Comparison of ENCODE assay signal across 7 mouse cellular contexts in genomic region chr2:164996848-164997720, GRCm38 (mm10). TPM values are rescaled to one million over a fixed set of nuclear protein-coding genes. Genes with fewer than 3 reads are reported as not detected.
A peak's percentile ranks its signal among the peaks of the same experiment; 100 is the strongest.
DNase-seq lines count a peak whose midpoint lies in the region; ATAC-seq and TF ChIP-seq lines count a peak whose summit lies in the region.

No protein-coding gene starts in this region.

- H3K36me3 ChIP-seq in E14TG2a.4 (ENCODE audit: insufficient read depth, low read length) (peaks cover 39% of the 10 kb centered on the region), ES-E14 (ENCODE audit: control insufficient read depth, insufficient read depth, low read length, poor library complexity, severe bottlenecking) (peaks cover 14% of the 10 kb centered on the region)
- peaks cover 33% of the 10 kb centered on the region for H3K36me3 ChIP-seq in heart, embryonic 12.5 days
- peaks cover 34% of the 10 kb centered on the region for H3K36me3 ChIP-seq in liver, embryonic 12.5 days
- H3K36me3 ChIP-seq in stomach, embryonic 15.5 days, result peaks cover 16% of the 10 kb centered on the region

- no peak for ATAC-seq in heart, embryonic 12.5 days (ENCODE audit: insufficient number of reproducible peaks, low FRiP score)
- ATAC-seq in liver, embryonic 12.5 days, result no peak
- no peak for ATAC-seq in stomach, embryonic 15.5 days (ENCODE audit: insufficient read depth, low FRiP score, low read depth)
- ATAC-seq in inflammation-experienced regulatory T-cells, adult 6 months, result no peak

- no peak for DNase-seq in ES-E14 (ENCODE audit: low read depth, low spot score)
- no peak for DNase-seq in left cerebral cortex, adult 18-20 months (ENCODE audit: low spot score in 2 of 2)

- H3K9ac ChIP-seq in ES-E14 (ENCODE audit: insufficient read depth, low read depth, low read length, poor library complexity, severe bottlenecking), result peak overlapping the region; percentile 35
- H3K9ac ChIP-seq in heart, embryonic 12.5 days, result peak overlapping the region; percentile 59
- H3K9ac ChIP-seq in liver, embryonic 12.5 days, result no peak overlapping the region
- H3K9ac ChIP-seq in stomach, embryonic 15.5 days, result no peak overlapping the region

- H3K4me2 ChIP-seq in heart, embryonic 12.5 days, result peak overlapping the region; percentile 80
- H3K4me2 ChIP-seq in liver, embryonic 12.5 days, result peak overlapping the region; percentile 59
- peak overlapping the region; percentile 71 for H3K4me2 ChIP-seq in stomach, embryonic 15.5 days

- peaks cover 54% of the 10 kb centered on the region for H3K27me3 ChIP-seq in E14TG2a.4 (ENCODE audit: insufficient read depth, low read length)
- H3K27me3 ChIP-seq in heart, embryonic 12.5 days (replicated peaks), result peaks cover 78% of the 10 kb centered on the region
- peaks cover 65% of the 10 kb centered on the region for H3K27me3 ChIP-seq in liver, embryonic 12.5 days (replicated peaks)
- peaks cover 30% of the 10 kb centered on the region for H3K27me3 ChIP-seq in stomach, embryonic 15.5 days (replicated peaks)

- TF ChIP-seq CTCF in E14TG2a.4 (conservative IDR thresholded peaks at IDR 0.05; ENCODE audit: low read length), result no peak

- H3K27ac ChIP-seq in ES-E14 (ENCODE audit: insufficient read depth, low read depth, low read length, poor library complexity, severe bottlenecking), result no peak overlapping the region
- H3K27ac ChIP-seq in heart, embryonic 12.5 days (ENCODE audit: poor library complexity, severe bottlenecking), result no peak overlapping the region
- H3K27ac ChIP-seq in liver, embryonic 12.5 days, result no peak overlapping the region
- H3K27ac ChIP-seq in stomach, embryonic 15.5 days, result no peak overlapping the region

- 14% methylated on average over 49 of the region's 49 CpGs for WGBS in heart, embryonic 12.5 days
- 12% methylated on average over 49 of the region's 49 CpGs for WGBS in liver, embryonic 12.5 days (ENCODE audit: insufficient replicate concordance)
- 9% methylated on average over 49 of the region's 49 CpGs for WGBS in stomach, embryonic 15.5 days

- in situ Hi-C loops in ES-E14 (cut with MboI; ENCODE audit: low sequenced_read_pairs in 2 of 2, unreplicated experiment in 2 of 2), result no loop called here

- H3K4me1 ChIP-seq in E14TG2a.4 (replicated peaks; ENCODE audit: low read depth, low read length) (peaks cover 40% of the 10 kb centered on the region), ES-E14 (ENCODE audit: control insufficient read depth in 2 of 2, insufficient read depth in 2 of 2, low read length in 2 of 2, poor library complexity in 1 of 2) (peaks cover 0 to 6% of the 10 kb centered on the region in 2 experiments; a peak in 1 of 4 replicates)
- peaks cover 21% of the 10 kb centered on the region for H3K4me1 ChIP-seq in heart, embryonic 12.5 days (replicated peaks)
- peaks cover 18% of the 10 kb centered on the region for H3K4me1 ChIP-seq in liver, embryonic 12.5 days
- peaks cover 21% of the 10 kb centered on the region for H3K4me1 ChIP-seq in stomach, embryonic 15.5 days

- H3K4me3 ChIP-seq in E14TG2a.4 (replicated peaks; ENCODE audit: low read length) (peak overlapping the region; percentile 78), ES-E14 (ENCODE audit: insufficient read depth in 1 of 2, low read depth in 1 of 2, low read length in 2 of 2, poor library complexity in 1 of 2, severe bottlenecking in 1 of 2) (peak overlapping the region; percentile 62 to 63)
- peak overlapping the region; percentile 48 for H3K4me3 ChIP-seq in heart, embryonic 12.5 days
- peak overlapping the region; percentile 32 for H3K4me3 ChIP-seq in liver, embryonic 12.5 days
- H3K4me3 ChIP-seq in stomach, embryonic 15.5 days (replicated peaks), result peak overlapping the region; percentile 33

- no peaks in the 10 kb centered on the region for H3K9me3 ChIP-seq in E14TG2a.4 (ENCODE audit: low read length)
- H3K9me3 ChIP-seq in ES-E14 (ENCODE audit: control insufficient read depth, insufficient read depth, low read depth, low read length), result no peaks in the 10 kb centered on the region
- no peaks in the 10 kb centered on the region for H3K9me3 ChIP-seq in heart, embryonic 12.5 days (replicated peaks)
- no peaks in the 10 kb centered on the region for H3K9me3 ChIP-seq in liver, embryonic 12.5 days (replicated peaks)
- no peaks in the 10 kb centered on the region for H3K9me3 ChIP-seq in stomach, embryonic 15.5 days

TF ChIP-seq in ES-E14, 5 proteins besides CTCF, POLR2A, EP300 and RAD21:
- TF ChIP-seq ZNF384 (IDR thresholded peaks at IDR 0.05; ENCODE audit: low read depth, low read length) (no peak), MAFK (IDR thresholded peaks at IDR 0.05; ENCODE audit: insufficient read depth, low read depth, low read length) (no peak), HCFC1 (IDR thresholded peaks at IDR 0.05; ENCODE audit: borderline replicate concordance, insufficient read depth, low read length) (no peak), ZC3H11A (IDR thresholded peaks at IDR 0.05; ENCODE audit: borderline replicate concordance, low read depth, low read length) (no peak), CHD2 (IDR thresholded peaks at IDR 0.05; ENCODE audit: low read depth, low read length) (no peak)
TF ChIP-seq in ES-E14: peak in this region for 0.

RNA-seq across cellular contexts. Expression of gene Slc12a5, which starts 36.5 kb away (rescaled TPM):
- 1.7 and 2.0 TPM in 2 replicates for total RNA-seq in ES-E14 (2012; rRNA removed)
- polyA plus RNA-seq in heart, embryonic 12.5 days (2016; fragmentation: Nextera tagmentation; extraction: Ambion mirVana), result 0.82 and 1.3 TPM in 2 replicates
- 0.50 and 0.63 TPM in 2 replicates for polyA plus RNA-seq in liver, embryonic 12.5 days (2016; fragmentation: Nextera tagmentation; extraction: Ambion mirVana)
- 1.0 and 1.4 TPM in 2 replicates for polyA plus RNA-seq in stomach, embryonic 15.5 days (2015; fragmentation: Nextera tagmentation; extraction: Ambion mirVana)
- total RNA-seq in left cerebral cortex, adult 18-20 months (2021), result 100 to 1,000 TPM; 538 to 565 TPM
- under 1 TPM in 2 of 3 experiments, not detected in 1; 0.21 to 0.33 TPM for polyA plus RNA-seq in inflammation-experienced regulatory T-cells, adult 6 months (2017; shearing (Covaris generic))

RNA-seq across cellular contexts. Expression of gene Ncoa5, which starts 37.6 kb away (rescaled TPM):
- total RNA-seq in ES-E14 (2012; rRNA removed), result 26.0 and 31.5 TPM in 2 replicates
- polyA plus RNA-seq in heart, embryonic 12.5 days (2016; fragmentation: Nextera tagmentation; extraction: Ambion mirVana), result 50.6 and 55.8 TPM in 2 replicates
- polyA plus RNA-seq in liver, embryonic 12.5 days (2016; fragmentation: Nextera tagmentation; extraction: Ambion mirVana), result 33.2 and 34.4 TPM in 2 replicates
- polyA plus RNA-seq in stomach, embryonic 15.5 days (2015; fragmentation: Nextera tagmentation; extraction: Ambion mirVana), result 58.6 and 60.6 TPM in 2 replicates
- 10 to 100 TPM; 53.4 to 56.8 TPM for total RNA-seq in left cerebral cortex, adult 18-20 months (2021)
- 10 to 100 TPM; 15.3 to 40.6 (median 24.8) TPM for polyA plus RNA-seq in inflammation-experienced regulatory T-cells, adult 6 months (2017; shearing (Covaris generic))

RNA-seq across cellular contexts. Expression of gene Mmp9, which starts 56.5 kb away (rescaled TPM):
- 5.8 and 7.0 TPM in 2 replicates for total RNA-seq in ES-E14 (2012; rRNA removed)
- polyA plus RNA-seq in heart, embryonic 12.5 days (2016; fragmentation: Nextera tagmentation; extraction: Ambion mirVana), result 0.42 TPM in 2 replicates
- polyA plus RNA-seq in liver, embryonic 12.5 days (2016; fragmentation: Nextera tagmentation; extraction: Ambion mirVana), result 1.9 TPM in 2 replicates
- 5.3 and 6.2 TPM in 2 replicates for polyA plus RNA-seq in stomach, embryonic 15.5 days (2015; fragmentation: Nextera tagmentation; extraction: Ambion mirVana)
- 1 to 10 TPM; 2.0 to 2.1 TPM for total RNA-seq in left cerebral cortex, adult 18-20 months (2021)
- polyA plus RNA-seq in inflammation-experienced regulatory T-cells, adult 6 months (2017; shearing (Covaris generic)), result 1 to 10 TPM; 1.3 to 2.6 (median 2.6) TPM

RNA-seq across cellular contexts. Expression of gene Cd40, which starts 58.3 kb away (rescaled TPM):
- 5.7 and 8.8 TPM in 2 replicates for total RNA-seq in ES-E14 (2012; rRNA removed)
- polyA plus RNA-seq in heart, embryonic 12.5 days (2016; fragmentation: Nextera tagmentation; extraction: Ambion mirVana), result 7.2 and 7.7 TPM in 2 replicates
- 3.2 and 3.9 TPM in 2 replicates for polyA plus RNA-seq in liver, embryonic 12.5 days (2016; fragmentation: Nextera tagmentation; extraction: Ambion mirVana)
- 7.1 TPM in 2 replicates for polyA plus RNA-seq in stomach, embryonic 15.5 days (2015; fragmentation: Nextera tagmentation; extraction: Ambion mirVana)
- under 1 TPM; 0.44 to 0.80 TPM for total RNA-seq in left cerebral cortex, adult 18-20 months (2021)
- 1 to 10 TPM; 1.9 to 2.7 (median 2.2) TPM for polyA plus RNA-seq in inflammation-experienced regulatory T-cells, adult 6 months (2017; shearing (Covaris generic))

Comparison
In these comparisons a context has a peak if more than half of its experiments do, and no peak if none do; other contexts are left out.
1. H3K9ac ChIP-seq: peak in ES-E14 (single experiment) and heart, embryonic 12.5 days (single experiment); none in liver, embryonic 12.5 days (single experiment) and stomach, embryonic 15.5 days (single experiment).
2. Peak in every context shown above with its lines, with median percentiles within 50 percentile points of each other: H3K4me3 ChIP-seq and H3K4me2 ChIP-seq.